Mouse (Mus musculus): ENCODE measurements at regions not wholly inside any gene's neighbourhood (a gene's known extent, or its start where the extent isn't known, plus 50 kb on each side); places are given as distances from the start of the nearest gene placed in this dataset.

DNA sequence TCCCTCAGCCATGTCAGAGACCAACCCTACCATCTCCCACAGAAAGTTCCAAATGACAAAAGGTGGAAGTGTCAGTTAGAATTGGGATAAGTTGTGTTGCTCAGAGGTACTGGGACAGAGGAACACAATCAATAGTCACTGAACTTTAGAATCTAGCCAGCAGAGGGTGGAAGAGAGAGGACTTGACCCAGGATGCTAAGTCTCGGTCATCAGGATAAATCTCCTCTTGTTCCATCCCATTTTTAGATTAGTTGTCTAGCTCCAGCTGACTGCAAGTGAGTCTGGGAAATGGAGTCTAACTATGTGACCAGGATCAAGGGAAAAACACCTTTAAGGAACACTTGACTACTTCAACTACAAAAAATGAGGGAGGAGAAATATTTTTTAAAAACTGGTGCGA, 91.5 kb downstream of the Fam84b start:
- DNase-seq (ENCODE audit: low spot score), result no peak

- peak; percentile 50 for DNase-seq (ENCODE audit: low spot score)
Measured at GRCm38 (mm10) chr15:60760015-60760437, 93.6 kb downstream of the Fam84b start.

DNA sequence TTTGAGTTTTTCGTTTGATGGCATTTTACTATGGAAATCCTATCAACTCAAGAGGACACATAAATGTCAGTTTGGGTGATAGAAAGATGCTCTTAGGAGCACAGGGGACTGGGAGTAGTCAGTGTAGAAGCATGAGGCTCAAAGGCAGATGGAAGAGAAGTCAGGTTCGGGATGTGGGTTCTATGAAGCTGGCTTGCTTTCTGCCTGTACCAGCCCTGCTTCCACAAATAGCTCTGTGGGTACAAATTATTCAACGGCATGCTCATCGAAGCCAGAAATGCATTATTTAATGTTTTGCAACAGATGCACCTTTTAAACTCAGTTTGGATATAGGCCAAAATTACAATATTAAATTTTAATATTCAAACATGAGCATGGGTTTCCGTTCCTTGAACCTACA, 99.3 kb downstream of the Fam84b start:
- DNase-seq (ENCODE audit: low spot score), result no peak

- DNase-seq (ENCODE audit: low spot score), result no peak
Measured at GRCm38 (mm10) chr15:60739598-60739997, 114.0 kb downstream of the Fam84b start.

- no peak for DNase-seq (ENCODE audit: low spot score)
Measured at GRCm38 (mm10) chr15:60738258-60738657, 115.3 kb downstream of the Fam84b start.

- no peak for DNase-seq (ENCODE audit: low spot score)
Measured at GRCm38 (mm10) chr15:60732416-60732815, 121.2 kb downstream of the Fam84b start.

DNA sequence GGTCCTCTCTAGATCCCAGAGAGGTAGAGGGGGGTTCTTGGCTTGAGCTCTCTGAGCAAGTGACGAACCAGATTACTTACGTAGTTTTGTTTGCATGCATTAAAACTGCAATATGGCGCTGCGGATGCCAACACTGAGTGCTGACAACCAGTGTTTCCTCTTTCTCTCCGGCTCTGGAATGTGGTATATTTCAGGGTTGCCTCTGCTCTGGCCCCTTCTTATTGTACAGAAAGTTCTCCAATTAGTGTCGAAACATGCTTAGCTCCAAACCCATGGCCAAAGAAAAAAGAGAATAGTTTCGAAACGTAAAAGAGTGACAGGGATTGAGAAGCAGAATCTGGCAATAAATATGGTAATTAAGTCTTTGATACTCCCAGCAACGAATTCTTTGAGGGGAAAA, 124.8 kb downstream of the Fam84b start:
- no peak for DNase-seq (ENCODE audit: low spot score)

- DNase-seq (ENCODE audit: low spot score), result no peak
Measured at GRCm38 (mm10) chr15:60728337-60728736, 125.2 kb downstream of the Fam84b start.

- no peak for DNase-seq (ENCODE audit: low spot score)
Measured at GRCm38 (mm10) chr15:60719332-60719731, 134.2 kb downstream of the Fam84b start.

- no peak for DNase-seq (ENCODE audit: low spot score)
Measured at GRCm38 (mm10) chr15:60708678-60709077, 144.9 kb downstream of the Fam84b start.

DNA sequence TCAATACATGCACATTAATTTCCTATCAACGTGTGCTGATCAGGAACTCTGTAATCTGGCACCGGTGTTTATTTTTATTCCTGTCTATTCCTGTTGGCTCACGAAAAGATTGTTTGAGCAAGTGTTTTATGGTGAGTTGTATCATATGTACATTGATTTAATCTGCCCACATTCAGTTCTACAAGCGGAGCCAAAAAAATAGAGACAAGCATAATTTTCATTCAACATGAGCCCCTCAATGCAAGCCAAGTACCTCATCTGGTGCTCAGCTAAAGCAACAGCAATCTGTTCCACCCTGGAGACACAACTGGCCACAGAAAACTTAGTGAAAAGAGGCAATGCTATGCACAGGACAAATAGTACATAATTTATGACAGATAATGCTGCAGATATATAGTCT, 147.6 kb downstream of the Fam84b start:
- DNase-seq (ENCODE audit: low spot score), result no peak

DNA sequence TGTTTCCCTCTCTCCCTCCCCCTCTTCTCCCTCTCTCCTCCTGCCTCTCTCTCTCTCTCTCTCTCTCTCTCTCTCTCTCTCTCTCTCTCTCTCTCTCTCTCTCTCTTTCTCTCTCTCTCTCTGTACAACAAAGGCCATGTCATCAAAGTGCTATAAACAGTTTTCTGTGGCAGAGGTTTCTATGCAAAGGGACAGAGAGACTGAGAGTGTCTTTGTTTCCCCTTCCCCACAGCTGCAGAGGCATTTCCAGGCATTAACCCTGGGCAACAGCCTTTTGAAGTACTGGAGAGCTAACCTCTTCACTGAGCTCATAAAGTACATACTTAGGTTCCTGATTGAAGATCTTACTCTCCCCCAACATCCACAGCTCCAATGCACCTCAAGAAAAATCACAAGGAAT, 152.3 kb downstream of the Fam84b start:
- no peak for DNase-seq (ENCODE audit: low spot score)

- DNase-seq (ENCODE audit: low spot score), result no peak
Measured at GRCm38 (mm10) chr15:60694746-60695145, 158.8 kb downstream of the Fam84b start.

DNA sequence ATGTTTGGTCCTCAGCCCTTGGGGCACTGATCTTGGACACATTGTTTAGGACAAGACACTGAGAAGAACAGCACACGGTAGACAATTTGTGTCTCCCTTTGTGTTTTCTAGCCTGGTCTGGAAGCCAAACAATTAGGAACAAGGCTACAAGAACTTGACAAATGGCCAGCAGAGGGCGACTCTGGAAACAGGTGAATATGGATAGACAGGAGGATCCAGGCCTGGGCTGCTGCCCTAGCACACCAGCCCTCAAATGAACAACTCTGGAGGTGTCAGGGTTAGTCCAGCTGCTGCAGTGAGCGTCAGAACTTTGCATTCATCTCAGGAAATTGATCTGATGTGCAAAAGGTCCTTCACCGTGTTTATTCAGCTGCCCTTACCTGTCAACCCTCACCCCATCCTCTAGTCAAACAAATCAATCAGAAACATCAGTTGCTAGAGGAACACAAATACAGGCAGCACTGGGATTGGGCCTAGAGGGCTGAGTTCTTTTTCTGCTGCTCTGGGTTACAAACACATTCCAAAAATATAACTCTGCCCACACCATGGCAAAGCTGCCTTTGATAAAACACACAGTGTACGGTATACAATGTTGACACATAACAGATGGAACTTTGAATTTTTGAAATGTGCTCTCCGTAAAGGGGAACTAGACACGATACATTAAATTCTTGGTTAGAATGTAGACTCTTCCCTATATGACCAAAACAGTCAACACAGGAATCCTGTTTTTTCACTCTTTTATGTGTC, 159.7 kb downstream of the Fam84b start:
- peak; percentile 53 for DNase-seq (ENCODE audit: low spot score)

DNA sequence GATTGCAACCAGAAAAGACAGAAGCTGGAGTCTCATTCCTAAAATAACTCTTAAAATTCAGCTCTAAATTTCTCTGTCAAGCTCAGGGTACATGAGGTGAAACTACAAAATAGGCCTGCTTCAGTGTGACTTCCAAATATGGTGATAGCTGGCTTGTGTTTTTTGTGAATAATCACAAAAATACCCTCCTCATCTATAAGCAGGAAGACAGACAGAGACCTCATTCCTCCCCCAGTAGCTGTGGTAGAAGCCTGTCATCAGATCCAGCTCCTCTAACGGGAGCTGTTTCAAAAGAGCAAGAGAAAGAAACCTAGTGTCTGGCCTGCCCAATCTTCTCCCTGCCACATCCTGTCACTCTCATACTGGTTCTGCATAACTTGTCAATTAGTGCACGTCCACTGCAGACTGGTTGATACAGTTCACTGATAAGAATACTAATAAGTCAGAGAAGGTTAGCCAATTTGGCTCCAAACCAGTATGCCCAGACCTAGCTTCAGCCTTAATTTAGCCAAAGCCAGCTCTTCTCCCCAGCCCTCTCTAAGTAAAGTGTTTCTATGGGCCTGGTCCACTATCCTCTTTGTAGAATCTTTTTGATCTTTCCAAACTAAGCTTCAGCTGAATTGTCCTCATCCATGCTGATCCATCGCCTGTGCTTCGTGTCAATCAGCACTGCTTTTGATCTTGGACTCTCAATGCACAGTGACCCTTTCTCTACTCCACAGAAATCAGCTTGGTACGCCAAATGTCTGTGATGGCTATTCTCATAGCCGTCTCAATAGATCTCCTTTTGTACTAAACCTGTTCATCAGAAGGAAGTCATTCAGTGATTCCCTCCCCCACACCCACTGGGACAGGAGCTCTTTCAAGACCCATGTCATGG, 160.6 kb downstream of the Fam84b start:
- no peak for DNase-seq (ENCODE audit: low spot score)

- no peak for DNase-seq (ENCODE audit: low spot score)
Measured at GRCm38 (mm10) chr15:60692149-60692548, 161.4 kb downstream of the Fam84b start.

- DNase-seq (ENCODE audit: low spot score), result no peak
Measured at GRCm38 (mm10) chr15:60677397-60677796, 176.2 kb downstream of the Fam84b start.

DNA sequence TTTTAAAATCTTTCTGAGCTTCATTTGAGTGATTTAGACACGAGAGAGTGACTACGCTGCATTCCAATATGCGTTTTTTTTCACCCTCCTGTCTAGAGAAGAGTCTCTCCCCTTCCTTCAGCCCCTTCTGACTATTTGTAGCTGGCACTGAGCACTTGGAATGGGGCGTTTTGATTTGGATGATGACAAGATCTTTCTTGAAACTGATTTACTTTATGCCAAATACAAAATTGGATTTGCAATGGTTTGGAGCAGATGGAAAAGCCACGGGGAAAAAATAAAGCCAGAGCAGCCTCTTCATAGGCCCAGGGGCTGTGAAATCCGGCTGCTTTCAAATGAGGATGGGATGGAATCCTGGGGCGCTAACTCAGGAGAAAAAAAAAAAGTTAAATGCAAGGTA, 196.0 kb downstream of the Fam84b start:
- no peak for DNase-seq (ENCODE audit: low spot score)

GRCm38 (mm10) chr15:60655113-60655512, 198.5 kb downstream of the Fam84b start:
- DNase-seq (ENCODE audit: low spot score), result no peak

GRCm38 (mm10) chr15:60649252-60649651, 204.3 kb downstream of the Fam84b start:
- no peak for DNase-seq (ENCODE audit: low spot score)

GRCm38 (mm10) chr15:60641770-60642169, 211.8 kb downstream of the Fam84b start:
- no peak for DNase-seq (ENCODE audit: low spot score)

- DNase-seq (ENCODE audit: low spot score), result no peak
Measured at GRCm38 (mm10) chr15:60633457-60633850, 220.1 kb downstream of the Fam84b start.

DNA sequence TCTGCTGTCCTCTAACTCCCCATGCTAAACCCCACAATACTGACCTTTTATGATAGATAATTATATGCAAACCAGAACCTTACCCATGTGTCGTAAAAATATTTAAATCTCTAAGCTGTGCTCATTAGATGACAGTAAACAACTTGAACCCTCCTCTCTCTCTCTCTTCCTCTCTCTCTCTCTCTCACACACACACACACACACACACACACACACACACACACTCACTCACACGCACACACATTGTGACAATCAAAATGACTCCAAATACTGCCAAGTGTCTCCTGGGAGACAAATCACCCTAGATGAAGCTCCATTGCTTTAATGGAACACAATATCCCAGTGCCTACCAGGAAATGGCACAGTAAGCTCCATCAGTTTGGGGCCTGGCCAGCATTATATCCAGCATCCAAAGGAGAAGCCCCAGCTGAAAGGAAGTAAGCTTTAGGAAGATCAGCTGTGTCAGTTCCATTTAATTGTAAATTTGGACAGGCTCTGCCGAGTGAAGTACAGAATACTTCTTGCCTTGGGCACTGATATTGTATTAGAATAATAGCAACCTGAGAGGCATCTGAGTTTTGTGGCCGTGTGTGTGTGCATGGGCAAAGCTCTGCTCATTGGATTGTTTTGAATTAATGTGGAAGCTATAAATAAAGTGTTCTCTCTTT, 220.7 kb downstream of the Fam84b start:
- DNase-seq (ENCODE audit: low spot score), result no peak
